Mouse (Mus musculus): ENCODE results near the gene Ccdc154. TPM values are rescaled to one million over a fixed set of nuclear protein-coding genes. Genes with fewer than 3 reads are reported as not detected.
A peak's percentile ranks its signal among the peaks of the same experiment; 100 is the strongest.

Ccdc154 gene
- polyA plus RNA-seq, 1 experiment from 2014 or later: not detected

DNA sequence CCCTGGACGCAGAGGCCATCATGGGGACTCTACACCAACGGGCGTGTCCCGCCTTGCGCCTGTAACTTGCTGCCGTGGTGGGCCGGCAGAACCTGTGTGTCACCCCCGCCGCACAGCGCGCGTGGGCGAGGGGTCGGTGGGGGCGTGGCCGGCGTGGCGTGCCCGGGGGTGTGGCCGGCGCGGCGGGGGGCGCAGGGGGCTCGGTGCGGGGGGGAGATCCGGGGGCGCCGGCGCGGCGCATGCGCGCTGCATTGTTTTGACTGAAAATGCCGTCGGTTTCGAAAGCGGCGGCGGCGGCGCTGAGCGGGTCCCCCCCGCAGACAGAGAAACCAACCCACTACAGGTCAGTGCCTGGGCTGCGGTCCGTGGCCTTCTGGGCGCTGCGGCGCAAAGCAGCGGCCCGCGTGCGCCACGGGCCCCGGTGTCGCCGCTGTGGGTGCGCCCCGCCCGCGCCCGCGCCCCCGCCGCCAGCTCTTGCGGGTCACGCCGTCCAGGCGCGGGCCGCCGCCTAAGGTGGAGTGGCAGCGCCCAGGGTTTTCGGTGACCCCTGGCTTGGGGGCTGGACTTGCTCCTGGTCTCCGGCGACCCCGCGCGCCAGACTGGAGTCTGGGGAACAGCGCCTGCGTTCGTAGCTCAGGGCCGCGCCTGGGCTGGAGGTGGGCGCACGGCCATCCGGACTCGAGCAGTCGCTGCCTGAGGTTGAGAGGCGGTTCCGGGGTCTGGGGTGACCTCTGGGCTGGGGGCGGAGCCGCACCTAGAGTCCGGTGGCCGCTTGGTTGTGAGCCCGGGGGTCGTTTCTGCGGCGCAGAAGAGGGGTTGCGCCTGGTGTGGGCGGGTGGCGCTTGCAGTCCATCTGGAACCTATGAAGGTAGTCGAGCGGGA is 26.1 kb downstream of the Ccdc154 start, which contains the start of gene Unkl:
Gene Unkl (plus strand): TSS at position 248 of the 882 bp plus-strand sequence.
- under 1% methylated on average over 100 of the region's 104 CpGs for WGBS
- ATAC-seq (replicated peaks): peak; percentile 41
- H3K9ac ChIP-seq (replicated peaks): peak within 1 kb of the TSS; percentile 92

DNA sequence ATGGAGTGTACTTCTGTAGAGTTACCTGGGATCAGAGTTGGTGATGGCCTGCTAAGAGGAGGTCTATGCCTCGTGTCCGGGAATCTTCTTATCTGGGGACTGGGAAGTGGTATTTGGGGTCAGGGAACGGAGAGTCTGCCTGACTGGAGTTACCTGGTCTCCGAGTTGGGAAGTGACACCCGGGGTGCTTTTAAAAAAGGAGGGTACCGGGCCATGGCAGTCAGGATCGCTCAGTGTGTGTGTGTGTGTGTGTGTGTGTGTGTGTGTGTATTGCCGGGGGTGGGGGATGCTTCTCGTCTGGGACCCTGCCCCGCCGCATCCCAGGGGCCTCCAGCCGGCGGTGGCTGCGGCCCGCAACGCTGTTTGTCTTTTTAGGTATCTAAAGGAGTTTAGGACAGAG is 26.8 kb downstream of the Ccdc154 start:
- Histone ChIP-seq H3K27ac (replicated peaks) (no peak overlapping the region), H3K36me3 (0 out of 2 replicates have a peak, but pooled peaks cover 10% of the 10 kb centered on the region), H3K4me1 (peaks cover 37% of the 10 kb centered on the region), H3K9ac (replicated peaks) (peak overlapping the region; percentile 92), H3K4me2 (replicated peaks) (peak overlapping the region; percentile 89), H3K9me3 (no peaks in the 10 kb centered on the region), H3K4me3 (peak overlapping the region; percentile 98), H3K27me3 (no peaks in the 10 kb centered on the region)
- 5% methylated on average over 16 of the region's 16 CpGs for WGBS
- ATAC-seq (replicated peaks): no peak

More for the DNA sequence above, 26.1 kb downstream of the Ccdc154 start, which contains the start of gene Unkl:
- H3K27me3 ChIP-seq: no peaks in the 10 kb centered on the region
- H3K9me3 ChIP-seq: no peaks in the 10 kb centered on the region
- H3K4me1 ChIP-seq: peaks cover 43% of the 10 kb centered on the region
- peak within 1 kb of the TSS; percentile 98 for H3K4me3 ChIP-seq
- H3K36me3 ChIP-seq: 0 out of 2 replicates have a peak, but pooled peaks cover 6% of the 10 kb centered on the region
- H3K27ac ChIP-seq (replicated peaks): peak within 1 kb of the TSS; percentile 77
- peak within 1 kb of the TSS; percentile 89 for H3K4me2 ChIP-seq (replicated peaks)

DNA sequence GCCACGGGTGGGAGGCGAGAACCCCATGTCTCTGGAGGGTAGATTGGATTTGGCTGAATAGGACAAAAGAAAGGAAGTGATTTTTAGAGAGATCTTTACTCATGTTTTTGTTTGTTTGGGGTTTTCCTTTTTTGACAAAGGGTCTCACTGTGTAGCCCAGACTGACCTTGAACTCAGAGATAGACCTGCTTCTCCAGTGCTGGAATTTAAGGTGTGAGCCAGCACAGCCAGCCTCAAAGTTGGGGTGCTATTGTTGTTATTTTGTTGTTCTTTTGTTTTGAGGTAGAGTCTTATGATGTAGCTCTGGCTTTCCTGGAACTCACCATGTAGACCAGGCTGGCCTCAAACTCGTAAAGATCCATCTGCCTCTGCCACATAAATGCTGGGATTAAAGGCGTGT is 40.1 kb downstream of the Ccdc154 start:
- Histone ChIP-seq H3K9ac (replicated peaks) (no peak overlapping the region), H3K4me1 (no peaks in the 10 kb centered on the region), H3K9me3 (no peaks in the 10 kb centered on the region), H3K4me2 (replicated peaks) (no peak overlapping the region), H3K4me3 (no peak overlapping the region), H3K36me3 (peaks cover 67% of the 10 kb centered on the region), H3K27me3 (no peaks in the 10 kb centered on the region), H3K27ac (replicated peaks) (no peak overlapping the region)
- 90% methylated on average over 4 of the region's 4 CpGs for WGBS
- ATAC-seq (replicated peaks): no peak

DNA sequence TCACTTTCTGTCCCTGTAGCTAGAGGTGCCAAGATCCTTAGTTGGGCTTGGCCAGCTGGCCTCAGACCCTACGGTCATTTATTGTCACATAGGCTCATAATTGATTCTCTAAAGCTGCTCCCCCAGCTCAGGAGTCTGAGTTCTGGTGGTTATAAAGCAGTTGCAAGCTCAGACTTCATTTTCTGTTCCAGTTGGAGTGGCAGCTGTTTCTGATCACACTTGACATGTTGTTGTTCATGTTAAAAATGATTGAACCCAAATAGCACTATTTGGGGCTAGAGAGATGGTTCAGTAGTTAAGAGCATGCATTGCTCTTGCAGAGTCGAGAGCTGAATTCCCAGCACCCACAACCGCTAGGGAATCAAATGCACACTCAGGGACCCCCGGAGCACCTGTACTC is 47.7 kb downstream of the Ccdc154 start:
- H3K4me1 ChIP-seq: no peaks in the 10 kb centered on the region
- H3K36me3 ChIP-seq: peaks cover 87% of the 10 kb centered on the region
- 92% methylated on average over 4 of the region's 4 CpGs for WGBS
- no peak overlapping the region for H3K27ac ChIP-seq (replicated peaks)
- H3K4me2 ChIP-seq (replicated peaks): no peak overlapping the region
- ATAC-seq (replicated peaks): no peak
- H3K27me3 ChIP-seq: no peaks in the 10 kb centered on the region
- H3K4me3 ChIP-seq: no peak overlapping the region
- H3K9ac ChIP-seq (replicated peaks): no peak overlapping the region
- H3K9me3 ChIP-seq: no peaks in the 10 kb centered on the region

DNA sequence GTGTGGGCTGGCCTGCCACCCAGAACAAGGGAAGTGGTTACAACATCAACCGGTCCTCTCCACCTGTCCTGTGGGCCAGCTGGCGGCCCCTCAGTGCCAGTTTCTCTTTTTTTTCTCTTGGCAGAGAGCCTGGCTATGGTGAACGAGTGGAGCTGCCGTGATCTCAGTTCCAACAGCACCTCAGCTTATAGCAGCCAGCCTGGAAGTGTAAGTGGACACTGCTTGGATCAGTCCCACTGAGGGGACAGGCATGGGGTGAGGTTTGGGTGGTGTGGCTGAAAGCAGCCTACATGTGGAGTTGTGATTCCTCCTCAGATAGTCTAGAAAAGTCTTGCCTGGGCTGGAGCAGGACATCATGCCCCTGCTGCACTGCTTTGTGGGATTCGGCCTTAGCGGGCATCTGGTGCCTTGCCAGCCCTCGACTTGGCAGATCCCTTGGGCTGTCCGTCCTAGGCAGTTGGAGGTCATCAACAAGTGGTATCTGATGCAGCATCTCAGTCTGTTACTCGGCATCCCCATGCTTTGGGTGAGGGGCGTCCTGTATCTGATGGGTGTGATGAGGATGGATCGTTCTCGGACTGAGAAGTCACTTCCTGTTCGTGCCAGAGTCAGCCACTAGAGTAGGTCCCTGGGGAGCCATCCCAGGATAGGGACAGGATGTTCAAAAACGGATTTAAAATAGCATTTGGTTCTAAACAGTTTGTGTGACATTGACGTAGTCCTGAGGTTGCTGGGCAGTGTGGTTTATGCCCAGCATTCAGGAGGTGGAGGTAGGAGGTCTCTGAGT is 48.6 kb downstream of the Ccdc154 start:
- 77% methylated on average over 15 of the region's 15 CpGs for WGBS
- Histone ChIP-seq H3K9ac (replicated peaks) (no peak overlapping the region), H3K36me3 (peaks cover 87% of the 10 kb centered on the region), H3K27me3 (no peaks in the 10 kb centered on the region), H3K4me3 (no peak overlapping the region), H3K27ac (replicated peaks) (no peak overlapping the region), H3K4me1 (no peaks in the 10 kb centered on the region), H3K4me2 (replicated peaks) (no peak overlapping the region), H3K9me3 (no peaks in the 10 kb centered on the region)
- no peak for ATAC-seq (replicated peaks)

DNA sequence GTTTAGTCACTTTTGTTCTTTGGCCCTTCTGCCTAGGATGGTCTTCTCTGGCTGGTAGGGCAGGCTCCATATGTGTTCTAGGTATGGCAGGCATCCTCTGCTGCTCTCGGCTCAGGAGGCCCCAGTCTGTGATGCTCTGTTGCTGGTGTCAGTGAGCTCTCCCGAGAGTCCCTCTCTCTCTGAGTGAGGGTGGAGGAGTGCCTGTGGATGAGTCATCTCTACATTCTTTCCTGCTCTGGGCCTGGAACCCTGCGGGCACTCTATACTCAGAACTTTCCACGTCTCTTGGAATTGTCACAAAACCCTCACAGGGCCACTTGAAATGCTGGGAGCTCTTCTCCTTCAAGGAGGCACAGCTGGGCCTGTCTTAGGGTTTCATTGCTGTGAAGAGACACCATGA is 49.4 kb downstream of the Ccdc154 start:
- Histone ChIP-seq H3K27me3 (no peaks in the 10 kb centered on the region), H3K4me1 (no peaks in the 10 kb centered on the region), H3K27ac (replicated peaks) (no peak overlapping the region), H3K9ac (replicated peaks) (no peak overlapping the region), H3K9me3 (no peaks in the 10 kb centered on the region), H3K36me3 (peaks cover 89% of the 10 kb centered on the region), H3K4me2 (replicated peaks) (no peak overlapping the region), H3K4me3 (no peak overlapping the region)
- WGBS: 92% methylated on average over 4 of the region's 4 CpGs
- no peak for ATAC-seq (replicated peaks)

DNA sequence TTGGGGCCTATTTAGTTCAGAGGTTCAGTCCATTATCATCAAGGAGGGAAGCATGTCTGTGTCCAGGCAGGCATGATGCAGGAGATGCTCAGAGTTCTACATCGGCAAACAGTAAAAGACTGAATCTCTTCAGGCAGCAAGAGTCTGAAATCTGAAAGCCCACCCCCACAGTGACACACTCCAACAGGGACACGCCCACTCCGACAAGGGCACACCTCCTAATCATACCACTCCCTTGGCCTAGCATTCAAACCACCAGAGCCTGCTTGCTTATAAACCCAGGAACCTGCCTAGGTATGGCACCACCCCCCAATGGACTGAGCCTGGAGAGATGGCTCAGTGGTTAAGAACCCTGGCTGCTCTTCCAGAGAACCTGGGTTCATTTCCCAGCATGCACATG is 53.2 kb downstream of the Ccdc154 start:
- no peaks in the 10 kb centered on the region for H3K27me3 ChIP-seq
- peaks cover 81% of the 10 kb centered on the region for H3K36me3 ChIP-seq
- no peaks in the 10 kb centered on the region for H3K4me1 ChIP-seq
- no peak overlapping the region for H3K9ac ChIP-seq (replicated peaks)
- ATAC-seq (replicated peaks): no peak
- H3K4me2 ChIP-seq (replicated peaks): no peak overlapping the region
- no peaks in the 10 kb centered on the region for H3K9me3 ChIP-seq
- no peak overlapping the region for H3K4me3 ChIP-seq
- WGBS: 86% methylated on average over 3 of the region's 3 CpGs
- H3K27ac ChIP-seq (replicated peaks): no peak overlapping the region

DNA sequence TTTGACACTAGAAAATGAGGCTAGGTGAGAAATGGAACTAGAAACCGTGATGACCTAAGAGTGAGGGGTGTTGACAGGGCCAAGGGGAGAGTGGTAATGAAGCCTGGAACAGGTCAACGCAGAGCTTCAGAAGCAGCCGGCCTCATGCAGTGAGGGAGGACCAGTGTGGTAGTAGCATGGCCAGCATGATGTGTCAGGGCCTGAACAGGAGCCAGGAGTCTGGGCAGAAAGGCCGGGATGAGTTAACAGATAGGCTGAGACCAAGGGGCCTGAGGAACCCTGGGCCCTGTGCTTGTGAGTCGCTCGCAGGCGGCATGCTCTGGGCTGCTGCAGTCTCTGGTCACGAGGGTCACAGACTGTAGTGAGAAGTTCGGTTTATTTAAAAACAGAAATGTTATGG is 56.7 kb downstream of the Ccdc154 start:
- peaks cover 11% of the 10 kb centered on the region for H3K4me1 ChIP-seq
- no peak for ATAC-seq (replicated peaks)
- H3K9ac ChIP-seq (replicated peaks): no peak overlapping the region
- WGBS: 90% methylated on average over 9 of the region's 9 CpGs
- no peak overlapping the region for H3K4me3 ChIP-seq
- H3K36me3 ChIP-seq: peaks cover 48% of the 10 kb centered on the region
- H3K27me3 ChIP-seq: no peaks in the 10 kb centered on the region
- H3K4me2 ChIP-seq (replicated peaks): no peak overlapping the region
- H3K9me3 ChIP-seq: no peaks in the 10 kb centered on the region
- H3K27ac ChIP-seq (replicated peaks): no peak overlapping the region

DNA sequence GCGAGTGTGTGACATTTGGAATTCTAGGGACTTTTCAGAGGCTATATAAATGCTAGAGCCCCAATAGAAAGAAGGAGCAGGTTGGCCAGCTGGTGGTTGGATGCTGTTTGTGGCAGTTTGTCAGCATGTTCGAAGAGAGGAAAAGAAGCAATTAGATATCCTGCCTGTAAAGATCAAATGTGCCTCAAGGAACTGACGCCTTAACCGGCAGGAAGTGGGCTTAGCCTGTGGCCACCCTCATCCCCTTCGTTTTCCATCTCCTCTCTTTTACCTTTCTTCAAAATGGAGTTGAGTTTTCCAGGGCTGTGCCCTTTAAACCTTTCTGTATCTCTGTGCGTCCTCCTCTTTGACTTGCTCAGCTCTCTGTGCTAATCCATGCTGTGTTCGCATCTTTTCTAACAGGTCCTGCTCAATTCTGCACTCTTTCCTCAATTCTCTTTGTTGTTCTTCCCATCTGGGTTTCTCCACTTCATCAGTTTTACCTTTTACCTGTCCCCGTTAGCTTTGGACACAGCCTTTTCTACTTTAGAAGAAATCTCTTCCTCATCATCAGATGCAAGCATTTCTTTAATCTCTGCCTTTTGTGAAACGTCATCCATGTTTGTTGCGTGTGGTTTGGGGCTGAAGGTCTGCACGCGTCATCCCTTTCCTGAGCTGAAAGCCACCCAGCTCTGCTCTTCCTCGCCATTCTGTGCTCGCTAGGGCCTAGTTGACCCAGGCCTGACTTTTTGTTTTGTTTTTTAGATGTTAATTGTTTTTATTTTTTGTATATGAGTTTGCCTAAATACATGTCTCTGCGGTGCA is 57.4 kb downstream of the Ccdc154 start:
- WGBS: 92% methylated on average over 15 of the region's 15 CpGs
- ATAC-seq (replicated peaks): no peak

DNA sequence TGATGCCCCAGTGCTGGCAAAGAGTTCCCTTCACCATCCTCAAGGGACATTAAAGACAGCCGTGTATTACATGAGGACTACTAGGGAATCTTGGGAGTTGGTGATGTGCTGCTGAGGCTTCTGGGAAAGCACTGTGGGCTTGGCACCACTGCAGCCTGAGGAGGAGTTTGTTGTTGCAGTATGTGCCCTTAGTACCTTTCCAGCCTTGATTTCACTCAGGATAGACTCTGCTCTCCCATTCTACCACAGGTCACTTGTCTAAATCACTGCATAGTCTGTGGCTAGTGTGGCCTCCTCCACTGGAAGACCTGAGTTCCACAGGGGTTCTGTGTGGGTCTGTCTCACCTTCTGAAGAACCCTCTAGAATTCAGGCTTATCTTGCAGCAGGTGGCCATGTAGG is 58.5 kb downstream of the Ccdc154 start:
- ATAC-seq (replicated peaks): no peak
- Histone ChIP-seq H3K9me3 (no peaks in the 10 kb centered on the region), H3K4me2 (replicated peaks) (no peak overlapping the region), H3K27me3 (no peaks in the 10 kb centered on the region), H3K4me3 (no peak overlapping the region), H3K9ac (replicated peaks) (no peak overlapping the region), H3K4me1 (peaks cover 11% of the 10 kb centered on the region), H3K27ac (replicated peaks) (no peak overlapping the region), H3K36me3 (peaks cover 30% of the 10 kb centered on the region)
- 91% methylated on average over 1 of the region's 1 CpGs for WGBS

More for the DNA sequence above, 57.4 kb downstream of the Ccdc154 start:
- Histone ChIP-seq H3K4me1 (peaks cover 11% of the 10 kb centered on the region), H3K4me2 (replicated peaks) (no peak overlapping the region), H3K36me3 (peaks cover 41% of the 10 kb centered on the region), H3K27ac (replicated peaks) (no peak overlapping the region), H3K9me3 (no peaks in the 10 kb centered on the region), H3K9ac (replicated peaks) (no peak overlapping the region), H3K4me3 (no peak overlapping the region), H3K27me3 (no peaks in the 10 kb centered on the region)
